Mouse (Mus musculus) heart, postnatal 0 days (tissue): ENCODE measurements around the gene Cdk6. TPM values are rescaled to one million over a fixed set of nuclear protein-coding genes. Genes with fewer than 3 reads are reported as not detected.
"Not testable (repeated sequence)": the region's sequence is repeated elsewhere in the genome, so short reads cannot be mapped to it uniquely, and the experiment has no call there.

ENCODE experiments used
- ATAC-seq: fragments of 200-750 bp; cut with Nextera tagmentation; 2 replicates; pipeline ENCODE4 v1.8.0; 2017; ENCODE audit warnings: low read depth, moderate number of reproducible peaks, moderate library complexity; ENCODE audit not compliant: insufficient read depth
- DNase-seq: peaks from one replicate; pipeline ENCODE4 v3.0.0-alpha.2; 2016; ENCODE audit warnings: low spot score
- H3K27ac ChIP-seq: fragments of 300-500 bp; sonication (generic); 2 replicates; pipeline ENCODE4 v1.5.1; 2014; ENCODE audit warnings: low read depth, mild to moderate bottlenecking
- H3K27me3 ChIP-seq: fragments of 300-500 bp; sonication (generic); 2 replicates; pipeline ENCODE4 v1.6.1; 2014; ENCODE audit warnings: low read length, mixed read lengths; ENCODE audit not compliant: control insufficient read depth, insufficient read depth
- H3K36me3 ChIP-seq: fragments of 300-500 bp; sonication (generic); replicated peaks from 2 replicates; pipeline ENCODE4 v1.6.1; 2014; ENCODE audit warnings: low read length, mixed read lengths; ENCODE audit not compliant: control insufficient read depth, insufficient read depth
- H3K4me1 ChIP-seq: fragments of 300-500 bp; sonication (generic); 2 replicates; pipeline ENCODE4 v1.6.1; 2014; ENCODE audit warnings: antibody characterized with exemption; ENCODE audit not compliant: control insufficient read depth, insufficient read depth
- H3K4me2 ChIP-seq: fragments of 300-500 bp; sonication (generic); 2 replicates; pipeline ENCODE4 v1.6.1; 2014; ENCODE audit warnings: low read depth, mild to moderate bottlenecking, low read length, moderate library complexity
- H3K4me3 ChIP-seq: fragments of 300-500 bp; sonication (generic); 2 replicates; pipeline ENCODE4 v1.5.1; 2014; ENCODE audit warnings: low read depth, low read length
- H3K9ac ChIP-seq: fragments of 300-500 bp; sonication (generic); replicated peaks from 2 replicates; pipeline ENCODE4 v1.6.1; 2014; ENCODE audit warnings: low read depth, low read length, mixed read lengths
- H3K9me3 ChIP-seq: fragments of 300-500 bp; sonication (generic); replicated peaks from 2 replicates; pipeline ENCODE4 v1.6.1; 2016; ENCODE audit warnings: low read length; ENCODE audit not compliant: control insufficient read depth
- CTCF ChIP-seq: IDR thresholded peaks from 2 replicates; pipeline ENCODE4 v1.5.1; 2016; ENCODE audit warnings: antibody characterized with exemption, control low read depth, low read depth
- EP300 ChIP-seq: IDR thresholded peaks from 2 replicates; pipeline ENCODE4 v1.6.1; 2016; ENCODE audit warnings: antibody characterized with exemption, low read depth
- WGBS: fragments of 180-500 bp; shearing (Covaris S2); extraction: QIAGEN DNeasy Blood & Tissue Kit; methylation state at CpG from one replicate; pipeline ENCODE4 v1.1.7; 2014; 5-methylcytosine and 5-hydroxymethylcytosine counted together
- polyA plus RNA-seq: library from polyadenylated mRNA; unstranded; fragments of >200 nt; fragmentation: Nextera tagmentation; extraction: Ambion mirVana; gene quantifications from 2 replicates; pipeline ENCODE4 v1.2.1, GENCODE M21; 2015
- total RNA-seq: library from RNA; depleted of rRNA; stranded (reverse); fragments of >200 nt; gene quantifications from 2 replicates; pipeline ENCODE4 v1.2.3, GENCODE M21; 2014; ENCODE audit warnings: low replicate concordance

The Cdk6 gene
- total and polyA plus RNA-seq, 2 experiments from 2014 or later: 19.2 to 43.0 TPM

DNA sequence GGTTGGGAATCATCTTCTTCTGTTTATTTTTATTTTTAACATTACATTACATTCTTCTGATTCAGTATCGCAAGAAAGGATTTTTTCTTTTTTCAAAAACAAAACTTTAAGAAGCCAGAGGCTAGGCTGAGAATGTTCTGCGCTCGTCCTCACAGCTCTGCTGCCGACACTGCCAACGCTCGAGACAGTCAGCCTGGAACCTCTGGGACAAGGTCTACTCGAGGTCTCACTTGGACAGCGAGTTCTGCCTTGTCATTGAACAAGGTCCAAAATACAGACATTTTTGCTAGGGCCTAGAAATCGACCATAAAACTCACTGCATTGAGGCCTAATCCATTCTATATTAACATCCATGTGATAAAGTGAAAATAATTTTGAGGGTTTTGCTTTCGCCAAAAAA lies 181.5 kb downstream of the Cdk6 start:
- DNase-seq (no peak), ATAC-seq (no peak)
- Histone ChIP-seq H3K9me3 (no peaks in the 10 kb centered on the region), H3K4me2 (no peak overlapping the region), H3K4me1 (no peaks in the 10 kb centered on the region), H3K4me3 (no peak overlapping the region), H3K36me3 (peaks cover 57% of the 10 kb centered on the region), H3K27ac (no peak overlapping the region), H3K27me3 (no peaks in the 10 kb centered on the region), H3K9ac (no peak overlapping the region)
- no peak for TF ChIP-seq EP300
- TF ChIP-seq CTCF: no peak
- WGBS: 88% methylated on average over 10 of the region's 10 CpGs

DNA sequence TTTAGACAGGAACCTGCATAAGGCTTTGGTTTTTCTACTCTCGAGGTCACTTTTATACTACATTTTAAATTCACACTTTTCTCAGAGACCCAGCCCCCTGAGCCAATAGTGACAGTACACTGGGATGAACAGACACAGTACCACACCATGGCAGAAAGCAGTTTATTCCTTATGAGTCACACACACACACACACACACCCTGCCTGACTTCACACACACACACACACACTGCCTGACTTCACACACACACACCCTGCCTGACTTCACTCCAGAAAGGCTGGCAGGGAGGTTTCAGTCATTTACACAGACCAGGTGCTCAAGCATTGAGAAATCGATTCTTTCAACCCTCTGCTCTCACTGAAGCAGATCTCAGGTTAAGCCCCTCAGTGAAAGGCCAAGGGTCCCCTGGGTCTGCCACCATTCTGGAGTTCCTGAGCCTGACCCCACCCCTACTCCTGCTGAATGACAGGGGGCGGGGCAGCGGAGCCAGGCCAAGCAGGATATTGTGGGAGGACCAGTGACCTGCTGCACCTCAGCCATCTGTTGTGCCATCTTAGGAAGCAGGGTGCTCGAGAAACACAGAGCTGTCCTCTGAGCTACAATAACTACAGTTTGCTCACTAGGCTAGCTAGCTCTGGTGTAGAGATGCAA lies 185.9 kb downstream of the Cdk6 start:
- TF ChIP-seq CTCF (no peak), EP300 (no peak)

DNA sequence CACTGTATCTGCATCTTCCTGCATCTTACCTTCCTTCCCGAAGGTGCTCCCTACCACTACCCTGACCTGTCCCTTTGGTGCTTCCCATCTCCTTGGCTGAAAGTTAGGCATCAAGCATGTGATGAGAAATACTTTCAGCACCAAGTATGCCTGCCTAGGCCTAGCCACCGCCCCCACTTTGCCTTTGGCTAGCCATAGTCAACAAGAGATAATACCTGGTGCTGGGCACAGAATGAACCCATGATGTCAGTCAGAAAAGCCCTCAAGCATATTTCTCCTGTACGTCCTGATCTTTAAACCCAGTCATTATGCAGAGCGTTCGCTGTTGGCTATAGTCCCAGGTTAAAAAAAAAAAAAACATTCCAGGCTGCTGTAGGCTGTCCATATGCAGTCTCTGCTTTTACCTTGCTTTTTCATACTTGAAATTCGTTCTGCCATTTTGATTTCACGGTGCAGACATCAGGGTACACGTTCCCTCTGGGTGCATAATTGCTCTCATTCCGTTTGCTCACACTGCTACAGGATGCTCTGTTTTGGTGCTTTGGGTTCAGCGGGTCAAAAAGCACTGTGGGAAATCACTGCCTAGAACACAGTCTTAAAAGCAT lies 188.4 kb downstream of the Cdk6 start:
- no peak for ATAC-seq
- 79% methylated on average over 10 of the region's 10 CpGs for WGBS
- no peak overlapping the region for H3K27ac ChIP-seq

More for the DNA sequence above, 185.9 kb downstream of the Cdk6 start:
- WGBS: 59% methylated on average over 5 of the region's 5 CpGs
- H3K27me3 ChIP-seq: no peaks in the 10 kb centered on the region
- no peak overlapping the region for H3K4me3 ChIP-seq
- no peak overlapping the region for H3K27ac ChIP-seq
- DNase-seq (no peak), ATAC-seq (no peak)
- no peaks in the 10 kb centered on the region for H3K4me1 ChIP-seq
- H3K4me2 ChIP-seq: no peak overlapping the region
- no peaks in the 10 kb centered on the region for H3K9me3 ChIP-seq
- no peak overlapping the region for H3K9ac ChIP-seq
- peaks cover 24% of the 10 kb centered on the region for H3K36me3 ChIP-seq

GRCm38 (mm10) chr5:3532048-3532447 lies 190.8 kb downstream of the Cdk6 start:
- not testable (repeated sequence) for H3K9ac ChIP-seq, DNase-seq, H3K27ac ChIP-seq, H3K27me3 ChIP-seq, H3K4me1 ChIP-seq, H3K4me3 ChIP-seq, H3K9me3 ChIP-seq, ATAC-seq, H3K4me2 ChIP-seq, H3K36me3 ChIP-seq

More for the DNA sequence above, 188.4 kb downstream of the Cdk6 start:
- TF ChIP-seq EP300: no peak
- no peak for TF ChIP-seq CTCF
- 0 out of 2 replicates have a peak, but pooled peaks cover 4% of the 10 kb centered on the region for H3K36me3 ChIP-seq
- H3K4me1 ChIP-seq: no peaks in the 10 kb centered on the region
- no peak overlapping the region for H3K9ac ChIP-seq
- no peak for DNase-seq
- no peaks in the 10 kb centered on the region for H3K27me3 ChIP-seq
- H3K9me3 ChIP-seq: no peaks in the 10 kb centered on the region
- H3K4me3 ChIP-seq: no peak overlapping the region
- H3K4me2 ChIP-seq: no peak overlapping the region

GRCm38 (mm10) chr5:3536592-3537212 lies 195.4 kb downstream of the Cdk6 start:
- H3K9ac ChIP-seq: no peak overlapping the region
- no peak overlapping the region for H3K4me2 ChIP-seq
- H3K36me3 ChIP-seq: no peaks in the 10 kb centered on the region
- H3K4me1 ChIP-seq: no peaks in the 10 kb centered on the region
- no peak overlapping the region for H3K27ac ChIP-seq
- ATAC-seq (no peak), DNase-seq (no peak)
- WGBS: 64% methylated on average over 3 of the region's 3 CpGs
- H3K9me3 ChIP-seq: no peaks in the 10 kb centered on the region
- no peak for TF ChIP-seq CTCF
- TF ChIP-seq EP300: no peak
- no peaks in the 10 kb centered on the region for H3K27me3 ChIP-seq
- H3K4me3 ChIP-seq: no peak overlapping the region
